ENCODE assay signal across 8 mouse cellular contexts in the genomic region with DNA sequence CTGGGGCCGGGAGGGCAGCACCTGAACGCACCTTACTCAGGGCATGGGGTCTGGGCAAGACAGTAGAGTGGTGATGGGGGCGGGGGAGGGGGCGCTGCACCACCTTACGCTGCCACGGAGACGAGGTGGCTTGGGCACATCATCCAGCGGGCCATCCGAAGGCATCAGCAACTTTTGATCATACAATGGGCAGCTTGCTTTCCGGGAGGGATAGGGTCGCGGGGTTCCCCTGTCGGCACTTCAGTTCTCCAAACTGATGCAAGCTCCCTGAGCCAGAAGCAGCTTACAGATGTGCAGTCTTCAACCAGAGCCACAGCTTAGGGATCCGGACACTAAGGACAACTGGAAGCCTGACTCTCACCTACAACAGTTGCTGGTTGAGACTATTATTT. TPM values are rescaled to one million over a fixed set of nuclear protein-coding genes. Genes with fewer than 3 reads are reported as not detected.
DNase-seq lines count a peak whose midpoint lies in the region; ATAC-seq and TF ChIP-seq lines count a peak whose summit lies in the region.

No protein-coding gene starts in this region.

- H3K79me2 ChIP-seq in liver, adult 2 months (ENCODE audit: control insufficient read depth, insufficient read depth, low read length), result no peaks in the 10 kb centered on the region

- DNase-seq in liver, adult 2 months (ENCODE audit: extremely low read depth, low read depth, low spot score), result no peak
- DNase-seq in liver, result no peak
- DNase-seq in urinary bladder, postnatal 14 days (ENCODE audit: low spot score), result no peak
- no peak for DNase-seq in adrenal gland, postnatal 10 days
- DNase-seq in layer of hippocampus, adult 11-12 months (ENCODE audit: low spot score), result no peak

- TF ChIP-seq POLR2A in liver, adult 2 months (IDR thresholded peaks at IDR 0.05; ENCODE audit: extremely low read depth, insufficient read depth, low read length), result no peak
- no peak for TF ChIP-seq POLR2A in embryonic fibroblast, embryonic 13.5 days (IDR thresholded peaks at IDR 0.05; ENCODE audit: low read depth, low read length)

- no peak for ATAC-seq in intestine, embryonic 16.5 days
- ATAC-seq in neural tube, embryonic 12.5 days (ENCODE audit: low FRiP score, low read depth), result no peak

- H3K4me1 ChIP-seq in liver, adult 2 months (ENCODE audit: control insufficient read depth, insufficient read depth, low read length), result no peaks in the 10 kb centered on the region
- no peaks in the 10 kb centered on the region for H3K4me1 ChIP-seq in embryonic fibroblast, embryonic 13.5 days (ENCODE audit: control insufficient read depth, insufficient read depth, low read length)
- peaks cover 17% of the 10 kb centered on the region for H3K4me1 ChIP-seq in intestine, embryonic 16.5 days (ENCODE audit: control insufficient read depth, insufficient read depth, low read length)
- H3K4me1 ChIP-seq in neural tube, embryonic 12.5 days, result peaks cover 9% of the 10 kb centered on the region

- peak overlapping the region; percentile 24; the same call in 1 of the 2 replicates for H3K27ac ChIP-seq in liver, adult 2 months (replicated peaks; ENCODE audit: insufficient read depth, low read depth, low read length)
- no peak overlapping the region for H3K27ac ChIP-seq in embryonic fibroblast, embryonic 13.5 days (ENCODE audit: insufficient read depth, low read length)
- H3K27ac ChIP-seq in intestine, embryonic 16.5 days (ENCODE audit: low read length), result no peak overlapping the region
- no peak overlapping the region for H3K27ac ChIP-seq in neural tube, embryonic 12.5 days

- H3K36me3 ChIP-seq in liver, adult 2 months (ENCODE audit: control insufficient read depth, insufficient read depth, low read length), result no peaks in the 10 kb centered on the region
- no peaks in the 10 kb centered on the region for H3K36me3 ChIP-seq in intestine, embryonic 16.5 days (ENCODE audit: control insufficient read depth, insufficient read depth, low read length)
- no peaks in the 10 kb centered on the region for H3K36me3 ChIP-seq in neural tube, embryonic 12.5 days

- H3K9me3 ChIP-seq in intestine, embryonic 16.5 days (ENCODE audit: control insufficient read depth, low read length), result no peaks in the 10 kb centered on the region
- no peaks in the 10 kb centered on the region for H3K9me3 ChIP-seq in neural tube, embryonic 12.5 days

- peaks cover 3% of the 10 kb centered on the region; the same call in 1 of the 2 replicates for H3K27me3 ChIP-seq in liver, adult 2 months (ENCODE audit: control insufficient read depth, insufficient read depth, low read length)
- 0 out of 2 replicates have a peak, but pooled peaks cover 8% of the 10 kb centered on the region for H3K27me3 ChIP-seq in intestine, embryonic 16.5 days (replicated peaks; ENCODE audit: control insufficient read depth, insufficient read depth, low read length)
- peaks cover 18% of the 10 kb centered on the region for H3K27me3 ChIP-seq in neural tube, embryonic 12.5 days (replicated peaks)

- TF ChIP-seq CTCF in liver, adult 2 months (IDR thresholded peaks at IDR 0.05; ENCODE audit: low read depth, low read length), result no peak
- no peak for TF ChIP-seq CTCF in embryonic fibroblast, embryonic 13.5 days (IDR thresholded peaks at IDR 0.05; ENCODE audit: borderline replicate concordance, insufficient read depth, low read length)

- peak overlapping the region; percentile 66 for H3K4me3 ChIP-seq in liver, adult 2 months (ENCODE audit: insufficient read depth, low read depth, low read length)
- H3K4me3 ChIP-seq in embryonic fibroblast, embryonic 13.5 days (ENCODE audit: insufficient read depth, low read length), result peak overlapping the region; percentile 25
- peak overlapping the region; percentile 50 for H3K4me3 ChIP-seq in intestine, embryonic 16.5 days (ENCODE audit: low read length)
- H3K4me3 ChIP-seq in neural tube, embryonic 12.5 days, result peak overlapping the region; percentile 34

- WGBS in liver, adult 2 months, result 9% methylated on average over 14 of the region's 14 CpGs
- 8% methylated on average over 14 of the region's 14 CpGs for WGBS in intestine, embryonic 16.5 days
- 8% methylated on average over 14 of the region's 14 CpGs for WGBS in neural tube, embryonic 12.5 days

- peak overlapping the region; percentile 71 for H3K4me2 ChIP-seq in intestine, embryonic 16.5 days (ENCODE audit: low read depth, low read length)
- H3K4me2 ChIP-seq in neural tube, embryonic 12.5 days (replicated peaks), result peak overlapping the region; percentile 75

- H3K9ac ChIP-seq in liver, adult 2 months (ENCODE audit: low read depth, low read length), result peak overlapping the region; percentile 64
- H3K9ac ChIP-seq in intestine, embryonic 16.5 days (ENCODE audit: low read depth, low read length), result peak overlapping the region; percentile 66
- peak overlapping the region; percentile 53 for H3K9ac ChIP-seq in neural tube, embryonic 12.5 days

RNA-seq across cellular contexts. Expression of gene Ramp1, which starts 0.5 kb away (rescaled TPM):
- 3.6 and 4.6 TPM in 2 replicates for total RNA-seq in liver, adult 2 months (2014; rRNA removed)
- 6.3 and 6.6 TPM in 2 replicates for polyA plus RNA-seq in liver, adult 2 months (2012; rRNA removed)
- polyA plus RNA-seq in embryonic fibroblast, embryonic 13.5 days (2011; ENCODE audit: insufficient read length, low read depth, missing spikeins), result 5.7 and 7.6 TPM in 2 replicates
- polyA plus RNA-seq in intestine, embryonic 16.5 days (2015; fragmentation: Nextera tagmentation; extraction: Ambion mirVana), result 11.4 and 11.9 TPM in 2 replicates
- 0.31 and 0.44 TPM in 2 replicates for polyA plus RNA-seq in neural tube, embryonic 12.5 days (2016; fragmentation: Nextera tagmentation; extraction: Ambion mirVana)
- 10 to 100 TPM in 1 of 2 experiments, 1 to 10 TPM in 1; 8.3 to 11.3 TPM for total RNA-seq in adrenal gland, postnatal 10 days (2021)

RNA-seq across cellular contexts. Expression of gene Rbm44, which starts 35.3 kb away (rescaled TPM):
- total RNA-seq in liver, adult 2 months (2014; rRNA removed), result 0.07 and 0.09 TPM in 2 replicates
- not detected in 2 replicates for polyA plus RNA-seq in liver, adult 2 months (2012; rRNA removed)
- polyA plus RNA-seq in embryonic fibroblast, embryonic 13.5 days (2011; ENCODE audit: insufficient read length, low read depth, missing spikeins), result 0.27 TPM in 1 of 2 replicates, not detected in the other
- 0.44 and 0.53 TPM in 2 replicates for polyA plus RNA-seq in intestine, embryonic 16.5 days (2015; fragmentation: Nextera tagmentation; extraction: Ambion mirVana)
- polyA plus RNA-seq in neural tube, embryonic 12.5 days (2016; fragmentation: Nextera tagmentation; extraction: Ambion mirVana), result 0.38 and 1.5 TPM in 2 replicates
- total RNA-seq in adrenal gland, postnatal 10 days (2021), result under 1 TPM; 0.21 to 0.30 TPM
